Mouse (Mus musculus) heart, embryonic 15.5 days (tissue): ENCODE measurements at regions not wholly inside any gene's neighbourhood (a gene's known extent, or its start where the extent isn't known, plus 50 kb on each side); places are given as distances from the start of the nearest gene placed in this dataset.

Experiments used
- ATAC-seq: fragments of 200-750 bp; cut with Nextera tagmentation; replicated peaks from 2 replicates; pipeline ENCODE4 v1.8.0; 2017; ENCODE audit warnings: low read depth, moderate TSS enrichment; ENCODE audit not compliant: insufficient number of reproducible peaks, insufficient read depth, low FRiP score
- H3K27ac ChIP-seq: fragments of 300-500 bp; sonication (generic); 2 replicates; pipeline ENCODE4 v1.5.1; 2015; ENCODE audit warnings: mild to moderate bottlenecking, inconsistent platforms
- H3K27me3 ChIP-seq: fragments of 300-500 bp; sonication (generic); 2 replicates; pipeline ENCODE4 v1.6.1; 2015; ENCODE audit warnings: inconsistent platforms
- H3K36me3 ChIP-seq: fragments of 300-500 bp; sonication (generic); 2 replicates; pipeline ENCODE4 v1.6.1; 2015; ENCODE audit warnings: mild to moderate bottlenecking, inconsistent platforms
- H3K4me1 ChIP-seq: fragments of 300-500 bp; sonication (generic); replicated peaks from 2 replicates; pipeline ENCODE4 v1.6.1; 2015; ENCODE audit warnings: inconsistent platforms
- H3K4me2 ChIP-seq: fragments of 300-500 bp; sonication (generic); 2 replicates; pipeline ENCODE4 v1.6.1; 2015; ENCODE audit warnings: inconsistent platforms, mild to moderate bottlenecking, moderate library complexity
- H3K4me3 ChIP-seq: fragments of 300-500 bp; sonication (generic); 2 replicates; pipeline ENCODE4 v1.5.1; 2015; ENCODE audit warnings: mild to moderate bottlenecking, inconsistent platforms
- H3K9ac ChIP-seq: fragments of 300-500 bp; sonication (generic); 2 replicates; pipeline ENCODE4 v1.6.1; 2015; ENCODE audit warnings: mild to moderate bottlenecking, inconsistent platforms
- H3K9me3 ChIP-seq: fragments of 300-500 bp; sonication (generic); replicated peaks from 2 replicates; pipeline ENCODE4 v1.6.1; 2016; ENCODE audit warnings: inconsistent platforms
- WGBS: fragments of 180-500 bp; shearing (Covaris S2); methylation state at CpG from one replicate; pipeline ENCODE4 v1.1.7; 2015; ENCODE audit warnings: mixed read lengths; 5-methylcytosine and 5-hydroxymethylcytosine counted together

DNA sequence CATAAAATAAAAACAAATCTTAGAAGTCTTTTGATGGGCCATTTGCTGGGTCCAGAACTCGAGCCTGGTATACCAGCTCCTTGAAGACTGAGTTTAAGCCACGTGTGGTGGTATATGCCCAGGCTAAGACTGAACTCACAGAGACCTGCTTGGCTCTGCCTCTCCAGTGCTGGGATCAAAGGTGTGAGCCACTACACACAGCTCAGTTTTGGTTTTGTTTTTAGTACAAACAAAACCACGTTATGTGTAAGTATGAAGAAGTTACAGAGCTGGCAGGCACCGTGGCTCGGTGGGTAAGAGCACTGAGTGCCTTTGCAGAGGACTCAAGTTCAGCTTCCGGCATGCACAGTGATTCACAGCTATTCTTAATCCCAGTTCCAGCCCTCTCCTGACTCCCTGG, 75.6 kb downstream of the Wdr5 start:
- Histone ChIP-seq H3K9ac (no peak overlapping the region), H3K9me3 (no peaks in the 10 kb centered on the region), H3K4me3 (no peak overlapping the region), H3K27me3 (0 out of 2 replicates have a peak, but pooled peaks cover 4% of the 10 kb centered on the region), H3K27ac (no peak overlapping the region), H3K4me1 (peaks cover 11% of the 10 kb centered on the region), H3K36me3 (no peaks in the 10 kb centered on the region), H3K4me2 (no peak overlapping the region)
- no peak for ATAC-seq
- WGBS = 77% methylated on average over 6 of the region's 6 CpGs

- Histone ChIP-seq H3K4me1 (peaks cover 11% of the 10 kb centered on the region), H3K36me3 (no peaks in the 10 kb centered on the region), H3K4me3 (no peak overlapping the region), H3K27me3 (0 out of 2 replicates have a peak, but pooled peaks cover 4% of the 10 kb centered on the region), H3K9me3 (no peaks in the 10 kb centered on the region), H3K4me2 (no peak overlapping the region), H3K9ac (no peak overlapping the region), H3K27ac (no peak overlapping the region)
- no peak for ATAC-seq
- WGBS = 80% methylated on average over 5 of the region's 5 CpGs
Observed at GRCm38 (mm10) chr2:27591668-27592067, 76.7 kb downstream of the Wdr5 start.

- H3K4me1 ChIP-seq = peaks cover 11% of the 10 kb centered on the region
- WGBS = 37% methylated on average over 10 of the region's 10 CpGs
- peak overlapping the region; percentile 60 for H3K27ac ChIP-seq
- ATAC-seq = 0 out of 2 replicates have a peak, but pooled peaks have one; percentile 16
- H3K36me3 ChIP-seq = no peaks in the 10 kb centered on the region
- no peak overlapping the region for H3K4me3 ChIP-seq
- no peak overlapping the region for H3K4me2 ChIP-seq
- no peaks in the 10 kb centered on the region for H3K9me3 ChIP-seq
- 0 out of 2 replicates have a peak overlapping the region, but pooled peaks have one; percentile 5 for H3K9ac ChIP-seq
- H3K27me3 ChIP-seq = 0 out of 2 replicates have a peak, but pooled peaks cover 4% of the 10 kb centered on the region
Observed at GRCm38 (mm10) chr2:27593338-27593737, 78.4 kb downstream of the Wdr5 start.

DNA sequence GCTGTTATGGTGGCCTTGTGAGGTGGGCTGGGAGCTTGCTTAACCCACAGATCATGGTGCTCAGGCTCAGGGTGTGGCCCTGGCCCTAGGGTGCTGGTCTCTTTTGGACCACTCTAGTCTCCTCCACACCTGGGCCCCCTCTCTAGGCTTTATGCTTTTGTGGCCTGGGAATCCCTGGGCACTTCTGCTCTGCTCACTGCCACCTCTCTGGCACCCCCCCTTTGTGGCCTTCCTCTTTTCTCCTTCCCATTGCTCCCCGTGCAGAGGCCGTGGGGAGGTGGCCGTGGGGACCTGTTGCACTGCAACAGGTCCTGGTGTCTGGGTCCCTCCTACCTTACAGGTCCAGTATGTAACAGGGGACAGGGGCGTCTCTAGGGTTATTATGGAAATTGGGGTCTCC, 80.3 kb downstream of the Wdr5 start:
- H3K4me2 ChIP-seq = no peak overlapping the region
- H3K4me1 ChIP-seq = peaks cover 13% of the 10 kb centered on the region
- H3K36me3 ChIP-seq = no peaks in the 10 kb centered on the region
- H3K27me3 ChIP-seq = 0 out of 2 replicates have a peak, but pooled peaks cover 3% of the 10 kb centered on the region
- no peak overlapping the region for H3K27ac ChIP-seq
- 83% methylated on average over 4 of the region's 4 CpGs for WGBS
- H3K9ac ChIP-seq = no peak overlapping the region
- ATAC-seq = no peak
- no peaks in the 10 kb centered on the region for H3K9me3 ChIP-seq
- no peak overlapping the region for H3K4me3 ChIP-seq

GRCm38 (mm10) chr2:27596217-27596616, 80.0 kb upstream of the Rxra start:
- peaks cover 4% of the 10 kb centered on the region; the same call in 1 of the 2 replicates for H3K27me3 ChIP-seq
- no peak overlapping the region for H3K4me2 ChIP-seq
- no peak overlapping the region for H3K9ac ChIP-seq
- no peaks in the 10 kb centered on the region for H3K36me3 ChIP-seq
- H3K4me3 ChIP-seq = no peak overlapping the region
- WGBS = 35% methylated on average over 2 of the region's 2 CpGs
- H3K9me3 ChIP-seq = no peaks in the 10 kb centered on the region
- H3K27ac ChIP-seq = no peak overlapping the region
- H3K4me1 ChIP-seq = peaks cover 13% of the 10 kb centered on the region
- no peak for ATAC-seq

- ATAC-seq = no peak
- no peak overlapping the region for H3K27ac ChIP-seq
- no peaks in the 10 kb centered on the region for H3K9me3 ChIP-seq
- no peak overlapping the region for H3K4me3 ChIP-seq
- 96% methylated on average over 1 of the region's 1 CpGs for WGBS
- peaks cover 10% of the 10 kb centered on the region; the same call in 1 of the 2 replicates for H3K27me3 ChIP-seq
- no peak overlapping the region for H3K9ac ChIP-seq
- no peak overlapping the region for H3K4me2 ChIP-seq
- H3K36me3 ChIP-seq = no peaks in the 10 kb centered on the region
- peaks cover 13% of the 10 kb centered on the region for H3K4me1 ChIP-seq
Observed at GRCm38 (mm10) chr2:27596966-27597365, 79.3 kb upstream of the Rxra start.

- H3K4me3 ChIP-seq = no peak overlapping the region
- no peaks in the 10 kb centered on the region for H3K9me3 ChIP-seq
- peaks cover 13% of the 10 kb centered on the region; the same call in 1 of the 2 replicates for H3K27me3 ChIP-seq
- no peak overlapping the region for H3K9ac ChIP-seq
- H3K4me1 ChIP-seq = peaks cover 11% of the 10 kb centered on the region
- no peak for ATAC-seq
- no peaks in the 10 kb centered on the region for H3K36me3 ChIP-seq
- no peak overlapping the region for H3K27ac ChIP-seq
- H3K4me2 ChIP-seq = no peak overlapping the region
- WGBS = 80% methylated on average over 4 of the region's 4 CpGs
Observed at GRCm38 (mm10) chr2:27597901-27598300, 78.3 kb upstream of the Rxra start.

- H3K36me3 ChIP-seq = no peaks in the 10 kb centered on the region
- no peak for ATAC-seq
- no peak overlapping the region for H3K4me2 ChIP-seq
- H3K27ac ChIP-seq = no peak overlapping the region
- H3K9ac ChIP-seq = no peak overlapping the region
- H3K4me1 ChIP-seq = 0 out of 2 replicates have a peak, but pooled peaks cover 6% of the 10 kb centered on the region
- no peak overlapping the region for H3K4me3 ChIP-seq
- H3K27me3 ChIP-seq = peaks cover 16% of the 10 kb centered on the region; the same call in 1 of the 2 replicates
- H3K9me3 ChIP-seq = no peaks in the 10 kb centered on the region
- WGBS = 81% methylated on average over 8 of the region's 8 CpGs
Observed at GRCm38 (mm10) chr2:27599061-27599768, 77.0 kb upstream of the Rxra start.

DNA sequence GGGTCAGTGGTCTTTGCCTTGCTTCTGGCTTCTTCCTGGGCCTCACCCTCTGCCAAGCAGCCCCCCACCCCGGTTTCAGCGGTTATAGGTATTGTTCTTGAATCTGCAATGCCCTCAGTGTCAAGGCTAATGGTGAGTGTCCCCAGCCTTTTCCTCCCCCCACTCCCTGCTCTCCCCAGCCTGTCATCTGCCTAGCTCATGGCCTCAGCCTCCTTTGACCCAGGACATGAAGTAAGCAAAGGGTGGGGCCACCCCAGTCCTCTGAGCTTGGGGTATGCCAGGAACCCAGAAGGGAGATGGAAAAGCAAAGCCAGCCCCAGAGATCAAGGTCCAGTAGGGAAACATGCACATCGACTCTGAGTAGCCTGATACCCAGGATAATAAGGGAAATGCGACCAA, 76.5 kb upstream of the Rxra start:
- Histone ChIP-seq H3K9me3 (no peaks in the 10 kb centered on the region), H3K27ac (no peak overlapping the region)
- WGBS = 76% methylated on average over 4 of the region's 4 CpGs

DNA sequence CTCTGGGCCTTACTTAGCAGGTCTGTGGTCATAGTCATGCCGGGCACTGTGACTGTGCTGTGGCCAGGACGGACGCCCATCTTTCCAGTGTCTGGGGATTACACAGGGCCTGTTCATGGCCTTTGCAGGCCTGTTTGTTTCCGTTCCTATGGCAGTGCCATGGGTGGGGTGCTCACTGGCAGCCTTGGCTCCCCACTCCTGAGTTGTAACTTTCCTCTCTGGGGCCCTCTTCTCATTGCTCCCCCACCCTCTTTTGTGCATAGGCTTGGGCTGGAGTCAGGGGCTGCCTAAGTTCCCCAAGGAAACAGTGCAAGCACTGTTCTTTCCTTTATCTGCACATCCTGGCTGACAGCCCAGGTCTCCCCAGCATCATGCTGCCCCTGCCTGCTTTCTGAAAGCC, 72.9 kb upstream of the Rxra start:
- Histone ChIP-seq H3K4me2 (no peak overlapping the region), H3K4me1 (0 out of 2 replicates have a peak, but pooled peaks cover 6% of the 10 kb centered on the region), H3K27ac (no peak overlapping the region), H3K27me3 (peaks cover 16% of the 10 kb centered on the region; the same call in 1 of the 2 replicates), H3K9me3 (no peaks in the 10 kb centered on the region), H3K9ac (no peak overlapping the region), H3K4me3 (no peak overlapping the region), H3K36me3 (no peaks in the 10 kb centered on the region)
- ATAC-seq = no peak
- 84% methylated on average over 4 of the region's 4 CpGs for WGBS

More for the DNA sequence above, 76.5 kb upstream of the Rxra start:
- H3K27me3 ChIP-seq = peaks cover 16% of the 10 kb centered on the region; the same call in 1 of the 2 replicates
- no peak overlapping the region for H3K9ac ChIP-seq
- 0 out of 2 replicates have a peak, but pooled peaks cover 6% of the 10 kb centered on the region for H3K4me1 ChIP-seq
- no peak overlapping the region for H3K4me2 ChIP-seq
- H3K4me3 ChIP-seq = no peak overlapping the region
- H3K36me3 ChIP-seq = no peaks in the 10 kb centered on the region
- ATAC-seq = no peak

DNA sequence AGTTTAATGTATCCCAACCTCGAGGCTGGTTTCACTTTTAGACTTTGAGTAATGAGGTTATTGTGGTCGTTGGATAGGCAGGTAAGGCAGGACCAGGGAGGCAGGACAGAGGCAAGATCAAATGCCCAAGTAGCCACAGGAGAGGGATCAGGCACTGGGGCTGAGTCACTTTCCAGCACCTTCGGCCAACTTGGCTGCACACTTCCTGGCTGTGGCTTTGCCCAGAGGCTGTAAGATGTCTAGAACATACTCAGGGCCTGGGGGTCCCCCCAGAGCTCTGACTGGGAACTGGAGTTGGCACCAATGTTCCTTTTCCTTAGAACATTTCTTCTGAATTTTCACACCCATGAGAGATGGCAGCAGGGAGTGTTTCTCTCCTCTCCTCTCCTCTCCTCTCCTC, 71.7 kb upstream of the Rxra start:
- no peaks in the 10 kb centered on the region for H3K36me3 ChIP-seq
- H3K27me3 ChIP-seq = peaks cover 16% of the 10 kb centered on the region; the same call in 1 of the 2 replicates
- no peak overlapping the region for H3K9ac ChIP-seq
- no peaks in the 10 kb centered on the region for H3K9me3 ChIP-seq
- WGBS = 47% methylated on average over 3 of the region's 3 CpGs
- H3K4me3 ChIP-seq = no peak overlapping the region
- ATAC-seq = no peak
- H3K27ac ChIP-seq = no peak overlapping the region
- H3K4me2 ChIP-seq = no peak overlapping the region
- 0 out of 2 replicates have a peak, but pooled peaks cover 4% of the 10 kb centered on the region for H3K4me1 ChIP-seq

- no peaks in the 10 kb centered on the region for H3K36me3 ChIP-seq
- H3K9ac ChIP-seq = no peak overlapping the region
- no peak overlapping the region for H3K4me2 ChIP-seq
Observed at GRCm38 (mm10) chr2:27606816-27607215, 69.4 kb upstream of the Rxra start.

More at GRCm38 (mm10) chr2:27606816-27607215, 69.4 kb upstream of the Rxra start:
- ATAC-seq = no peak
- H3K4me3 ChIP-seq = no peak overlapping the region
- 61% methylated on average over 9 of the region's 9 CpGs for WGBS
- no peak overlapping the region for H3K27ac ChIP-seq
- 0 out of 2 replicates have a peak, but pooled peaks cover 4% of the 10 kb centered on the region for H3K4me1 ChIP-seq
- H3K9me3 ChIP-seq = no peaks in the 10 kb centered on the region
- 0 out of 2 replicates have a peak, but pooled peaks cover 7% of the 10 kb centered on the region for H3K27me3 ChIP-seq
